Mouse (Mus musculus): Measurements from ENCODE around the gene Cd99l2.
A peak's percentile ranks its signal among the peaks of the same experiment; 100 is the strongest.
"Not testable (repeated sequence)": the region's sequence is repeated elsewhere in the genome, so short reads cannot be mapped to it uniquely, and the experiment has no call there.

Gene Cd99l2

DNA sequence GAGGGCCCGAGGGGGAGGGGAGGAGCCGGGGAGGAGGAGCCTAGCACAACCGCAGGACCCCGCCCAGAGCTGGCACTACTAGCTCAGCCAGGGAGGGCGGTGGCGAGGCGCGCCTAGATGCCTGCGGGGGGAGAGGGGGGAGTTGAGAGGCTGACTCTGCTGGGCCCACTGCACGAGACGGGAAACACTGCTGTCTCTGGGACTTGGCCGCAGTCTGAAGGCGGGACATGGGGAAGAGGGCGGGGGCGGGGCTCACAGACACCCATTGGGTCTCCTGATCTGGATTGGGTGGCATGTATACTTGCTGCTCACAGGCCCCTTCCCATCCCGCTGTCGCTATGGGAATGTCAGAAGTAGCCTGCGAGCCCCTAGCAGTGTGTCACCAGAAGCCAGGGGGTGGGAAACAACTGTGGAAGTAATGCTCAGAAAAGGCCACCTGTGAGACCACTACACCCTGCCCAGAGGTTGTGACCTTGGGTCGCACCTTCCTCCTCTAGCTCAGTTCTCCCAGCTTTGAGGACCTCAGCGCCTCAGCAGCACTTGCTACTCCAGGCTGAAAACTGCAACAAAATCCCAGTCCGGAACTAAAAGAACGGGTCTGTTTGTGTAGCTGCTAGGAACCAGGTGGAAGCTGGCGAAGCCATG is at the start of gene Cd99l2:
Gene Cd99l2, minus strand, starts transcription at position 216 of the 645 bp plus-strand sequence.
- DNase-seq (ENCODE audit: extremely low read depth, insufficient read length, low spot score): peak; percentile 93

DNA sequence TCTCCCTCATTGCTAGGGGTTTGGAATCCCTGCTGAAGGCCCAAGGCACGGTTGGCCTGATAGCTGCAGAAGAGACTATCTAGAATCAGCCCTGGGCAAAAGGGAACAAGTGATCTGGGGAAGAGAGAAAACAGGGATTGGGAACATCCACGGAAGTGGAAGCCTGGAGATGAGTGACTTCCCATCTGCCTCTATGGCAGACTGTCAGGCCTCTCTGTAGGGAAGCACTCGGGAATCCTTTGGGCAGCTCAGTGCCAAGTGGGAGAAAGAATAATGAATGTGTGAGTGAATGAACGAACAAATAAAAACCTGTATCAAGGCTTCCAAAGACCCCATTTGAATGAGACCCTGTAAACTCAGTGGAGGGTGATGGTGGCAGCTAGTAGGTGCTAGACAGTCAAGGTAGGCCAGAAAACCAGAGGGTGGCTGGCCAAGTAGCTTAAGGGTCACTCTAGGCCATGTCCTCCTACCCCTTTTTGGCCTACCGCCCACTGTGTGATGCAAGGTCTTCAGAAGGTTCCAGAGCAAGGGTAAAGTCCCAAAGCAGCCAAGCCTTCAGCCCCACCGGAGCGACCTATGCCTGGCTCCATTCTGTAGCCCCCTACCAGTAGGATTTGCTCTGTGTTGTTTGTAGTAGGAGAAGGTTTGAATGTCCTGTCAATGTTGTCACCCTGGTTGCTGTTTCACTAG is 48.3 kb upstream of the Cd99l2 start:
- DNase-seq (ENCODE audit: extremely low read depth, insufficient read length, low spot score): no peak

DNA sequence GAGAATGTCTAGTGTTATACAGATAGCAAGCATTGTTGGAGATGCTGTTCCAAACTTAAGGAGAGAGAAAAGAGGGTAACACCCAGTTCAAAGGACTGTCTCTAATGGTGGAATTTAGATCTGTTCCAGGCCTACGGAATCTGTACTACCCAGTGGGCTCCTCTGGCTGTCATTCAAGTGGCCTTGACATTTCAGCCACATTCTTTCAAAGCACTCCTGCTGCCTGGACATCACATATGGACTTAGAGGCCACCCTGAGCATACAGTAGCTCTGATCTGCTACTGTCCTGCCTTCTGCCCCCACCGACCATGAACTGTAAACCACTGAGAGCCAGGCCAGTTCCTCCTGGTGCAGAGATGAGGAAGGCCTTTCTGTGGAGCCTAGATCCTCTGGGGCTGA is 45.1 kb upstream of the Cd99l2 start:
- no peak for DNase-seq (ENCODE audit: extremely low read depth, insufficient read length, low spot score)

DNA sequence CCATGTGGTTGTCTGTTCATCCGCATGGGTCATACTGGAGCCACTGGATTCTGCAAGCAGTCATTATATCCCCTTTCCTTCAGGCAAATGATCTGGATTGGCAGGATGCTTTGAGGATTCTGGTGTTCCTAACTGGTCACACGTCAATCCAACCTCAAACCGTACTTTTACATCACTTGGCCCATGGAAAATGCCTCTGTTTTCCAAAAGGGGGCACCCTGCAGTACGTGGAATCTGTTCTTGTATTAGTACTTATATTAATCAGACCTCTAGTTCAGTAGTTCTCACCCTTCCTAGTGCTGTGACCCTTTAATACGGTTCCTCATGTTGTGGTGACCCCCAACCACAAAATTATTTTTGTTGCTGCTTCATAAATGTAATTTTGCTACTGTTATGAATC is 41.5 kb upstream of the Cd99l2 start:
- no peak for DNase-seq (ENCODE audit: extremely low read depth, insufficient read length, low spot score)

DNA sequence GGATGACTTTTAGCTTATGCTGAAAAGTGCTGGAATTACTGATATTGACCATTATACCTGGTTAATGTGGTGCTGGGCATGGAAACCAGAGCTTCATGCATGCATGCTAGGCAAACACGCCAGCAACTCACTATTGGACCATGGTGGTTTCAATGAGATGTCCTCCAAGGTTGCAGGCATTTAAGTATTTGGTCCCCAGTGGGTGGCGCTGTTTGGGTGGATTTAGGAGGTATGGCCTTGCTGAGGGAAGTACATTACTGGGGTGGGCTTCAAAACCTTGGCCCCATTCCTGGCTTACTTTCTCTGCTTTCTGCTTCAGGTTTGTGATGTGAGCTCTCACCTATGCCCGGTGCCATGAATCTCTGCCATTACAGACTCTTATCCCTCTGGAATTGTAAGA is 40.0 kb upstream of the Cd99l2 start:
- no peak for DNase-seq (ENCODE audit: extremely low read depth, insufficient read length, low spot score)

DNA sequence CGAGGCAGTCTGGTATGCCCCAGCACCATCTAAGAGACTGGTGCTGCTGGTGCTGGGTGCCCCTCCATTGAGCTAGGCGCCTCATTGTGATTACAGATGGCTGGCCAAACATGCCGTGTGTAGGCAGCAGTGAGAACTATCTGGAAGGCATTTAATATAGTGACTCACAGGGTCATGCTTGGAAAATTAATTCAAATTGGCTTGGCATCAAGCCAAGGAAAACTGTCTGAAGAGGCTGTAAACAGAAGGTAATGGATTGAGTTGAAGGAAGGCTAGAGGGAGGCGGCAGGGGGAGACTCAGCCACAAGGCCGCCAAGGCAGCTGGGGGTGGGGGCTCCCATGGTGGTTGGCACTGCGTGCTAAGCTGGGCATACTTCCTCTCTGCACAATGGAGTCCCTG is 36.0 kb upstream of the Cd99l2 start:
- peak; percentile 7 for DNase-seq (ENCODE audit: extremely low read depth, insufficient read length, low spot score)

DNA sequence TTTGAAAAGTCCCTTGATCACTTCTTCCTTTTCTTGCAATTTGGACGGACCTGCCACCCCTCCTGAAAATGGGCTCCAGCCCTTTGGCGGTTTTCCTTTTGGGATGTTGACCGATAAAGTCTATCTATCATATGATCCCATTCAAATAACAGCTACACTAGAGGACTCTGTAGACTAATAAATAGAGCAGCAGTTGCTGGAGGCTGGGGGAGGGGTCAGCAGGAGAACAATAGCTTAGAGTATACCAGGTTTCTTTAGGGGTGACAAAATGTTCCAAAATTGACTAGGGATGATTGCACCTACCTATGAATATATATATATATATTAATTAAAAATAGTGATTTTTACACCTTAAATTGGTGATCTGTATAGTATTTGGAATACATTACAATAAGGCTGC is 35.5 kb upstream of the Cd99l2 start:
- DNase-seq (ENCODE audit: extremely low read depth, insufficient read length, low spot score): no peak

DNA sequence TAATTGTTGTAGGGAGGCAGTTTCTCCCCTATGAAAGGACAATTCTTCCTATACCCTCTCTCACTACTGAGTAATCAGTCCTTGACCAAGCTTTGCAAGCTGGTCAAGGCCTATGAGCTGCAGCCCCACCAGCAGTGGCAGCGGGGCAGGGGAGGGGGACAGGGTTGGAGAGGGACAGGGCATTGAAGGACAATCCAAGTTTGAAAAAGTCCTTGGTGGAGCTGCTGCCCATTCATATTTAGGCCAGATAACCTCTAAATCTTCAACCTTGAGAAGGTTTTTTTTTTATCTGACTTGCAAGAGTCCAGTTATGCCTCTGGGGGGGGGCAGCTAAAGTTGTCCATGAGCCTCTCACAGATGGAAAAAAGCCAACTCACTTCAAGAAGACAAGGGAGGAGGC is 34.8 kb upstream of the Cd99l2 start:
- no peak for DNase-seq (ENCODE audit: extremely low read depth, insufficient read length, low spot score)

DNA sequence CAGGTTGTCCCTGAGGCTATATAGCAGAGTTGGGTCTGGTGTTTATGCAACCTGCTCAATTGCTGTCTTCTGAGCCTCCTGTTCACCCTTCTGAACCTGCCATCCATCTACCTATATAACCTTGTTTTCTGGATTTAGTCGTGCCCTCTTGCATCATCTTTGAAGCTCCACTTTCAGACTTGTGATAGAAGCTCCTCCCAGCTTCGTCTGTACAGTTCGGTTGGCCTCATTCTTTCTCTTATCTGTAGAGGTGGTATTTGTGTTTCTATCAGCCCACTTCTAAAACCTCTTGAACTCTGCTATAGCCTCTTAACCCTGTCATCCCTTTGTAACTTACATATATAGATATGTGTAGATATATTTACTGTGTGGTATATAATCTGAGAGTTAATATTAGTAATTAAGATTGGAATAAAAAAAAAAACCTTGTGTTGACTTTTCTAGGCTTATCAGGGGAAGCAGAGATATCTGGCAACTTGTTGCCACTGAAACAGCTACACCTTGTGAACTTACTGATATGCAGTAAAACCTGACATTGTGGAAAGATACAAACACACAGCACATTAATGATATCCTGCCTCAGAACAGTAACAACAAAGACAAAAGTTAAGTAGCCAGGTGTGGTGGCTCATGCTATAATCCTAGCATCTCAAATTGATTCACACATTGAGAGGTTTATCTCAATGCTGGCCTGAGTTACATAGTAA is 33.1 kb upstream of the Cd99l2 start:
- DNase-seq (ENCODE audit: extremely low read depth, insufficient read length, low spot score): no peak

DNA sequence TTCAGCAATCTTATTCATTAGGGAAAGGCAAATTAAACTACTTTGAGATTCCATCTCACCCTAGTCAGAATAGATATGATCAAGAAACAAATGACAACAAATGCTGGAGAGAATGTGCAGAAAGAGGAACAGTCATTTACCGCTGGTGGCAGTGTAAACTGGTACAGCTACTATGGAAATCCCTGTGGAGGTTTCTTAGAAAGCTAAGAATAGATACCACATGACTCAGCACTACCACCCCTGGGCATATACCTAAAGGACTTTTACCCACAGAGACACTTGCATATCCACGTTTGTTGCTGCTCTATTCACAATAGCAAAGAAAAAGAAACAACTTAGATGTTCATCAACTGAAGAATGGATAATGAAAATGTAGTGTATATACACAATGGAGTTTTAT is 31.7 kb upstream of the Cd99l2 start:
- DNase-seq (ENCODE audit: extremely low read depth, insufficient read length, low spot score): no peak

DNA sequence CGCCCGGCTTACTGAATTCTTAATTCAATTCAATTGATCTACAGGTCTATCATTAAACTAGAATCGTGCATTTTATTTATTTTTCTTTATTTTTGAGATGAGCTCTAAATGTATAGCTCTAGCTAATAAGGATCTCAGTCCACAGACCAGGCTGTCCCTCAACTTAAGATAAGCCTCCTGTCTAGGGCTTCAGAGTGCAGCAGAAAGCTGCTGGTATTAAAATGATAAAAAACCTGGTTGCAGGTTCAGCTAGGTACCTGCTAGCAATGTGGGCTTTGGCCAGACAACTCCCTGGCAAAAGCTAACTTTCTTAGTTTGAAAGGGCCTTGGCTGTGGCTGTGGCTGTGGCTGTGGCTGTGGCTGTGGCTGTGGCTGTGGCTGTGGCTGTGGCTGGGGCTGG is 30.2 kb upstream of the Cd99l2 start:
- no peak for DNase-seq (ENCODE audit: extremely low read depth, insufficient read length, low spot score)

DNA sequence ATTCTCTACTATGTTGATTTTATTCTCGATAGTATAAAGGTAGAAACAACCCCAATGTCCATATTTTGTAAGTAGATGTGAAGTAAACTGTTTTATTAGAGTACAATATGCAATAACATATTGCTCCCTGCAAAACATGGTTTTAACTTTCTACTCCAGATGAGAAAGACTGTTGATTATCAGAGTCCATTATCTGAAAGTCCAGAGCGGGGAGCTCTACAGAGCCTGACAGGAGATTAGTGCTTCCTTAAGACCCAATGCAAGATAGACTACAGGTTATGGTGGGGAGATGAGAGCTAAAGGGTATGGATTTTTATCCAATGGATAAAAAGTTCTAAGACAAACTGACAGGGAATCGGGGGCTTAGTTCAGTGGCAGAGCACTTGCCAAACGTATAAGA is 26.6 kb upstream of the Cd99l2 start:
- DNase-seq (ENCODE audit: extremely low read depth, insufficient read length, low spot score): no peak

DNA sequence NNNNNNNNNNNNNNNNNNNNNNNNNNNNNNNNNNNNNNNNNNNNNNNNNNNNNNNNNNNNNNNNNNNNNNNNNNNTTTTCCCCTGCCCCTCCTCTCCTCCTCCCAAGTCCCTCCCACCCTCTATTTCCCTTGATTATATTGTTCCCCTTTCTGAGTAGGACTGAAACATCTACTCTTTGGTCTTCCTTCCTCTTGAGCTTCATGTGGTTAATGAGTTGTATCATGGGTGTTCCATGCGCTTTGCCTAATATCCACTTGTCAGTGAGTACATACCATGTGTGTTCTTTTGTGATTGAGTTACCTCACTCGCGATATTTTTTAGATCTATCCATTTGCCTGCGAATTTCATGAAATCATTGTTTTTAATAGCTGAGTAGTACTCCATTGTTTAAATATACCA is 13.9 kb upstream of the Cd99l2 start:
- DNase-seq (ENCODE audit: extremely low read depth, insufficient read length, low spot score): not testable (repeated sequence)

DNA sequence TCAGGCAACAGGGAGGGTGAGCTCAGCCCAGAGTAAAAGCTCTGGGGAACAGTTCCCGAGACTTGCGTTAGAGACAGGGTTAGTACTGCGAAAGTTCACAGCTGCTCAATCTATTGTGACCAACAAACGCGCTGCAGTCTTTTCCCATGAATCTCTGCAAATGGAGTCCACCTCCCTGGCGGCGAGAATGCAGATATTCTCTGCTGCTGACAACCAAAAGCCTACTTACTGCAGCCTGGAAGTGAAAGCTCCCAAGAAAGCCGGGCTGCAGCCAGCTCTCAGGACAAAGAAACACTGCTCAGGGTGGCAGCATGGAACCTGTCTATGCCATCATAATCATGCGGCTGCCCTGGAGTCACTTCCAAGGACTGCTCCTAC is 619 bp upstream of the Cd99l2 start:
- no peak for DNase-seq (ENCODE audit: extremely low read depth, insufficient read length, low spot score)

DNA sequence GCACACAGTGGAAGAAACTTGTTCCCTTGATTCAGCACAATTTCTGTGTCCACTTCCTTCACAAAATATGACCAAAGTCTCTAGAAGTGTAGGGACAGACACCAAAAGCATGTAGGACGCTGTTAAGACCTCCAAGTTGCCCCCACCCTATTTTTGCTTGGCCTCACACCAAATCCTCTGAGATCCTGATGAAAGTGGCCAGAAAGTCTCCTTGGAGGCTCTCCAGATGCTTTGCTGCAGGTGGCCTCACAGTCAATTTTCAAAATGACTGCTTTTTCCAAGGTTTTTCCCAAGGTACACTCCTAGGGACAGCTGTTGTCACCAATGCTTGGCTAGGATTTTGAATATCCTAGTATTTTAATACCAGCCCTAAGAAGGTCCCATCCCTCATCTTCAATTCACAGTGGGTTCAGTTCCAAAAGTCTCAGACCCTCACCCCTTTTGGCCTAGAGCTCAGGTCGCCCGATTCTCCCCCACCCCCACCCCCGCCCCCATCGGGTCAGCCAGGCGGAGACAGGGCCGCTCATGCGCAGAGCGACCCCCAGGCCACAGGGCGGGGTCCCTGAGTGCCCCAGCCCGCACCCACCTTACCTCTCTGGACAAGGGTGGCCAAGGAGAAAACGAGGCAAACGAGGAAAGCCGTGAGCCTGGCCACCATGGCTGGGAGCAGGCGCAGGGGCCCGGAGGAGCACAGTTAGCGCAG is 567 bp downstream of the Cd99l2 start:
- DNase-seq (ENCODE audit: extremely low read depth, insufficient read length, low spot score): no peak

DNA sequence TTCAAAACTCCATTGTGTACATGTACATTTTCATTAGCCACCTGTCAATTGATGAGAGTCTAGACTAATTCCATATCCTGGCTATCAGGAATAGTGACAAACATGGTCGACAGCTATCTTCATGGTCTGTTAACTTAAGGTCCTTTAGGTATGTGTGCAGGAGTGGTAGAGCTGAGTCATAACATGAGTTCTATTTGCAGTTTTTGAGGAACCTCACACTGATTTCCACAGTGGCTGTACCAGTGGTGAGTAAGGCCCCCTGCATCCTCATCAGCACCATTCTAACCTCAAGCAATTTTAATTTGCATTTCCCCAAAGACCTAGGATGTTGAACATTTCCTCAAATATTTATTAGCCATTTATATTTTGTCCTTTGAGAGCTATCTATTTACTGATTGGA is 3.3 kb downstream of the Cd99l2 start:
- no peak for DNase-seq (ENCODE audit: extremely low read depth, insufficient read length, low spot score)

DNA sequence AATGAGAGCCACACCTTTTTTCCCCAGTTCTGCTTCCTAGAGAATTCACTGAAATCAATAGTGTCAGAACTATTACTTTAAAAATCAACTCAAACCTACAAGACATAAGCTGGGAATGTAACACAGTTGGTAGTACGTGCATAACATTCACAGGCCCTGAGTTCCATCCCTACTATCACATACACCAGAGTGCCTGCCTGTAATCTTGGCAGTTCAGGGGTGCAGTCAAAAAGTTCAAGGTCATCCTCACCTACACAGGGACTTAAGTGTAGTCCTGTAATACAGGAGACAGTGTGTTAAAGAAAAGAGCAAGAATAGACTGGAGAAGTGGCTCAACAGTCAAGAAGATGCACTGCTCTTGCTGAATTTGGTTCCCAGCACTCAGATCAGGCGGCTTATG is 10.4 kb downstream of the Cd99l2 start:
- no peak for DNase-seq (ENCODE audit: extremely low read depth, insufficient read length, low spot score)

DNA sequence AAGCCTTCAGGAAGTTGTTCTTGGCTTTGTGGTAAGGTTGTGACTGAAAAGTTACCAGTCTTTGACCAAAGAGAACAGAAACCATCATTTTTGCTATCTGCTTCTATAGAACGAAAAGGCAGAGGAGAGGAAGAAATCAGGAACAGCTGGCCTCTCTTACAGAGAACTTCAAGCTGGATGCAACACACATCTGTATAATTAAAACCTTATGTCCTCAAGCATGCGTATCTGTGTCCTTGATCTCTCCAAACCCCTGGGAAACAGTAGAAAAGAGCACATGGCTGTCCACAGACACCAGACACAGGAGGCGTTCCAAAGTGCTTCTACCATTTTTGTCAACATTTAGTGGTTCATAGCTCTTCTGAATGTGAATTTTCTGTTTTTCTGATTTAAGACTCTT is 16.7 kb downstream of the Cd99l2 start:
- no peak for DNase-seq (ENCODE audit: extremely low read depth, insufficient read length, low spot score)

DNA sequence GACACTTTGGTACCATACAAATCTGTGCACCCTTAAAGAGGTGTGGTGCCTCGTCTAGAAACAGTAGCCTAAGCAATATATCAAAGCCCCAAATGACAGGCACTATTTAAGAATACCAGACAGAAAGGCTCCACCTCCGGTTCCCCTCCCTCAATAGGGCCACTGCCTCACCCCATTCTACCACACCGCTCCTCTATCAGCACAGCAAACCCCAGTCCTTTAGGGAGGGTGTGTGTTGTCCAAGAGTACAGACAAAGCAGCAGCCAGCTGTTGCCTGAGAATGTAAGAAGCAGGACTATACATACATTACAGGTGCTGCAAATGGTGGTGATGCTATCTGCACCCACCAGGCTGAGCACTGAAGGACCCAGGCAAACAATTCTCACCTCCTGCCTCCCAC is 17.2 kb downstream of the Cd99l2 start:
- no peak for DNase-seq (ENCODE audit: extremely low read depth, insufficient read length, low spot score)

DNA sequence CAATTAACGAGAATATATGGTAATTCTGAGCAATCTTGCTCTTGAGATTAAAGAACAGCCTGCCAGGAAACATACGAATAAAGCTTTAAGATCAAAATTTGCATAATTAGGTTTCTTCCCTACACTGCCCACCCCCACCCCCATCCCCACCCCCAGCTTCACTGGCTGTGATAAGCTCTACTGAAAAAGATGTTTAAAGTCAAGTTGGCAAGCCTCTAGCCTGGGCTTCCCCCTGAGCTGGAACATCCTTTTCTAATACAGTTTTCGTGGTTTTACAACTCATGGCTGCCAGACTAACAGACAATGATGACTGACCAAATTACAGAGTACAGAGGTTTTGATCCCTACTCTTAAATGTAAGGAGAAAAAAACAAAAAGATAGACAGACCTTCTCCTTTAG is 17.6 kb downstream of the Cd99l2 start:
- DNase-seq (ENCODE audit: extremely low read depth, insufficient read length, low spot score): no peak

DNA sequence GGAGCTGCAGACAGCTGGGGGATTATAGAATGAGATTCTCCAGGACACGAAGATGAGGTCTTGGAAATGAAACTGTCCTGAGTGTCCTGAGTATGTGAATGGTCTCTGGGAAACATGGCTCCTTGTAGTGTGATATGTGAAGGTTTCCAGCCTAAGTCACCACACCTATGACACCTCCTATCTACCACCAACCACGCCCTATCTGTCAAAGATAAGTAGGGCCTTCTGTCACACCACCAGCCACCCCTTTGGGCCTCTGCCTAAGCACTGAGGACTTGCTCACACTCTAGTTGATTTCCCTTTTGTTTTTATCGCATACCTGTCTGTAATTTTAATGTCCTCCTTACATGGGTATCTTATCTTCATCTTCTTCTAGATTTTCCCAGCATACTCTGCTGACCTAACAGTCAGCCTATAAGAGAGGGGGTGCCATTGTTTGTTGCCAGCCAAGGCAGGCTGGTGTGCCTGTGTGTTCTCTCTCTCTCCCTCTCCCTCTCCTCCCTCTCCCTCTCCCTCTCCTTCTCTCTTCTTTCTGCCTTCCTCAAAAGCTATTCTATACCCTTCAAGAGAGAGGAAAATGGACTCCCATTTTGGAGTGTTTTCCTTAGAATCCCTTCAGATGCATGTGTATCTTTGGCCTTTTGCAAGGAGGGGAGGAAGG is 18.2 kb downstream of the Cd99l2 start:
- no peak for DNase-seq (ENCODE audit: extremely low read depth, insufficient read length, low spot score)

All from 3134 (cell line).